Mouse (Mus musculus) 3134 (cell line): Measurements from ENCODE around the gene Enpp6.

ENCODE experiments used
- DNase-seq: peaks from one replicate; pipeline ENCODE4 v3.0.0-alpha.2; 2011; ENCODE audit warnings: low spot score; ENCODE audit not compliant: insufficient read length; ENCODE audit errors: extremely low read depth

Enpp6 gene

GRCm38 (mm10) chr8:46986386-46987140, at the start of gene Enpp6:
TSS of gene Enpp6 (plus strand) at chr8:46986887.
- DNase-seq, result no peak

DNA sequence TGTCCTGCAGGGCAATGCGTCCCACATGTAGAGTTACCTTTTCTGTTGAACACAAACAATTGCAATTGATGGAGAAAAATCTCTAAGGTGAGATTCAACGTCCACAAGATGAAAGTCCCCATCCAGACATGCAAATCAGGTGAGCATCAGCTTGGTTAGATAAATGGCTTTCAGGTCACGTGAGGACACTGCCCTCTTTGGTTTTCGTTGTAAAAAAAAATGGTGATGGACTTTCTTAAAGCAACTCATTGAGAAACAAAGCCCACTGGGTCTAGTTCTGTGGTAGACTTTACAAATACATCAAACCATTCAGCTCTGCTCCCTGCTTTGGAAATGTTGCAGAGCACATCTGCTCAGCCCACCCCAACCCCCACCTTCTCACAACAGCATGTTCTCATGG, 48.5 kb upstream of the Enpp6 start:
- DNase-seq, result no peak

DNA sequence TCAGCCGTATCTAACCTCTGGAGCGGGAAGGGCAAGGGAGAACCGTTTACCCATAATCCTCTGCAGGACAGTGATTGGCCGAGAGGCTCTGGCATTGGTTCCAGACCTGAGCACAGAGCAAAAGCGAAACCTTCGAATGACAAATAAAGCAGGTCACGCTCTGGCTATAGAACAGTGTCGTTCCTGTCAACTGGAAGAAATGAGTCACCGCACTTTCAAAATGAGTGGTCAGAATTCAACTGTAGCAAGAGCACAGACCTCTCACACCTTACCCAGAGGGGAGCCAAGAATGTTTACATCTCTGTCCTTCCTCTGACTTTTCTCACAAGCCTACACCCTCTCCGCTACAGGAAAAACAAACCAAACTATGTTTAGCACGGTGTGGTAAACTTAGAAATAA, 45.4 kb upstream of the Enpp6 start:
- DNase-seq, result peak; percentile 57

DNA sequence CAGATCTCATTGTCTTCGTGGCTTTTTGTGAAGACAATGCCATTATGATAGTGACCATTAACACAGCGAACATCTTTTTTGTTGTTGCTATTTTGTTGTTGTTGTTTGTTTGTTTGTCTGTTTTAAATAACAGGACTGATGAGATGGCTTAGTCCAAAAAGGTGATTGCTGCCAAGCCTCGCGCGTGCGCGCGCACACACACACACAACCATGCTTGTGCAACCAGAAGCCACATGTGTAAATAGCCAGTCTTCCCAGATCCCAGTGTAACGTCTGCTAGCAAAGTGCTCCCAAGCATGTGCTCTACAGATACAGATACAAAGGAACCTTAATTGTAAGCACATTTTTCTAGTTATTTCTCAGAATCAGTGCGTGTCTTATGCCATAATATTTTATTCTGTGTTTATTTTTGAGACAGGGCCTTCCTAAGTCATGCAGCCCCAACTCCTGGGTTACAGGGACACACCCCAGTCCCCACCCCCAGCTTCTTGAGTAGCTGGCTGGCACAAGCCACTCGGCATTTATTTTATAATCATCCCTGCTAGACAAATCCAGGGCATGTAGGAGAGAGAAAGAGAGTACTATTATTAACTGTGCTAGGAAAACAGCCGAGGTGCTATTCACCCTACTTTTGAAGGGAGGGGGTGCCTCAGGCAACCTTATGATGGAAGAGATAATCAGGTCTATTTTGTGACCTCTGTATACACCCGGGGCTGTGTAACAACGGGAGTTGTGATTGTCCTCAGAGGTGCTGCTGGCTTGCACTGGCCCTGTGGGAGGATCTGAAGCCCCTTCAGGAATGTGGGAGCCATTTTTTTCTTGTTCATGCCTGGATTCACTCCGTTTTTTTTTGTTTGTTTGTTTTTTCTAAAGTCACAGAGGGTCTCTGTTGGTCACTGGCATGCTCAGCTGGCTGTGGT, 44.7 kb upstream of the Enpp6 start:
- DNase-seq, result no peak

DNA sequence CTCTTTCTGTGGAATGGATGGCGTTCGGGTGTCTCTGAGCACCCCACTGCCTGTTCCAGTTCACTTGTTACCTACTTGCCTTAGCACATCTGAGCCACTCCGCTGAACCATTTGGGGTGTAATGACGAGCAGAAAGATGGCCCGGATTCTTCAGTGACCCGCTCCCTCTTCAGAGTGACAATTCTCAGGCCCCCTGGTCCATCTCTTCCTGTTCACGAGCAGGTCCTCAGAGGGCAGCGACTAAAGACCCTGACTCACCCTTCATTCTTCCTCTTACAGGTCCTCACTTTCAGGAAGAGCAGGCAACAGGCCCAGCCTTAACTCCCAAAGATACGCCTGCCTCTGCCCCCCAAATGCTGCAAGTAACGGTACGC, 44.0 kb upstream of the Enpp6 start:
- DNase-seq, result no peak

- no peak for DNase-seq
Measured at GRCm38 (mm10) chr8:46943337-46943736, 43.4 kb upstream of the Enpp6 start.

DNA sequence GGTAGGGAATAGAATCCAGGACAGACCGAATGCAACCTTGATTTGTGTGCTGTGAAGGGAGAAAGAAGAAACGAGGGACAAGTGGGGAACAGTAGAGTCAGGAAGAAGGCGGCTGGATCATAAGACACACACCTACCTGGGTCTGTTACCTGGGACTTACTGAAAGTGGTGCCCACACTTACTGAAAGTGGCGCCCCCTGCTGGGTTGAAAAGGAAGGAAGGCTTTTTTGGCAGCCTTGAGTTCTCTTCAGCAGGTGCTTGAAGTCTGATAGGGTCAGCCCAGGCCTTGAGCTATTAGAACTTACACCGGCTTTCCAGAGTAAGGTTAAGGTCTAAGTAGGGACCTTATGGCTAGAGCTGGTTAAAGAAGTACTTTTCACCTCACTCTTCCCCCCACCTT, 40.5 kb upstream of the Enpp6 start:
- DNase-seq, result no peak

- DNase-seq, result no peak
Measured at GRCm38 (mm10) chr8:46948091-46948757, 38.5 kb upstream of the Enpp6 start.

- peak; percentile 22 for DNase-seq
Measured at GRCm38 (mm10) chr8:46953472-46953871, 33.2 kb upstream of the Enpp6 start.

GRCm38 (mm10) chr8:46962630-46963427, 23.9 kb upstream of the Enpp6 start:
- DNase-seq, result no peak

DNA sequence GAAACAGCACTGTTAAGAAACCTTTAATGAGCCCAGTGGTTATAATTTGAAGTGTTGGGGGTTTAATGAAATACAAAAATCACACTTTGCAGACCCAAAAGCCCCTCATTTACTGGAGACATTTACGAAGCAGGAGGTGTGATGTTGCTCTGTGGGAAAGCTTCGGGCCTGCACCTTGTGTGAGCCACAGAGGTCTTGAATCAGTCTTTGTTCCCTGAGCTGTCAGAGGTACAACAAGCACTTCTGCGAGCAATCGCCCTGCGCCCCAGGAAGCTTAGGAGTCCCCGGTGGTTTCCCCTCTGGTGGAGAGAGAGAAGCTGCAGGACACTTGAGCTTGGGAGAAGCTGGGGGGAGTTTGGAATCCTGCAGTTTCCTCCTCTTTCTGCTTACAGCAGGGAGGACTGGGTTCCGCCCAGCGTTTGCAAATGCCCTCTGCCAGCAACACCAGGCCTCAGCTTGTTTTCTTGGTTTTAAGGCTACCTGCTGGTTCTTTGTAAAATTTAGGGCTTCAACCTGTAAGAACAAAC, 23.0 kb upstream of the Enpp6 start:
- no peak for DNase-seq

DNA sequence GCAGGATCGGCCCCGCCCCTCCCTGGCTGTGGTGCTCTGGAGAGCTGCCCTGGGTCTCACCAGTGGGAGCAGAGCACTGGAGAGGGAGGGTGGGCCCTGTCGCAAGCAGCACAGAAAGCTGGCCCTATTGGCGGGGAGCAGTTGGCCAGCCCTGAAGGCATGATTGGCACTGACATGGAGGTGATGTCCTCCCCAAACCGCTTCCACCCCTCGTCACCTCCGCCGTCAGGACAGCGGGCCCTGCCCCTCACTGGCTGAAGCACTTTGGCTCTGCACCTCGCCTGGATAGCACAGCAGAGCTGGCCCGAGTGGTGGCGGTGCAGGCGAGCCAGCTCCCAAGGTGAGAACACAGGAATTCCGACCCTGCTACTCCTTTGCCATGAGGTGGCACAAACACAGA, 20.9 kb upstream of the Enpp6 start:
- no peak for DNase-seq

GRCm38 (mm10) chr8:46968721-46969120, 18.0 kb upstream of the Enpp6 start:
- DNase-seq, result no peak

DNA sequence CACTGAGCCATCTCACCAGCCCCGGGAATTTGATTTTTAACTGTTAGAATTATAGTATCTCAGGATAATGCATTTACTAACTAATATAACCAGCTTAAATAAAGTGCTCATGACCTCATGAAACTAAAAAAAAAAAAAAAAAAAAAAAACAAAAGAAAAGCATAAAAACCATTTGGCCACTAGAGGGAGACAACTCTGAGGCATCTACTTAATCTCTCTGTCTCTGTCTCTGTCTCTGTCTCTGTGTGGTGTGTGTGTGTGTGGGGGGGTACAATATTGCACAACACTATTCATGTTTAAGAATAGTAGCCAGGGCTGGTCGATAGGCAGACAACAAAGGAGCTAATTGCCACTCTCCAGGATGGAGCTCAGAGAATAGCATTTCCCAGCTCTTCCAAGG, 17.3 kb upstream of the Enpp6 start:
- DNase-seq, result no peak

DNA sequence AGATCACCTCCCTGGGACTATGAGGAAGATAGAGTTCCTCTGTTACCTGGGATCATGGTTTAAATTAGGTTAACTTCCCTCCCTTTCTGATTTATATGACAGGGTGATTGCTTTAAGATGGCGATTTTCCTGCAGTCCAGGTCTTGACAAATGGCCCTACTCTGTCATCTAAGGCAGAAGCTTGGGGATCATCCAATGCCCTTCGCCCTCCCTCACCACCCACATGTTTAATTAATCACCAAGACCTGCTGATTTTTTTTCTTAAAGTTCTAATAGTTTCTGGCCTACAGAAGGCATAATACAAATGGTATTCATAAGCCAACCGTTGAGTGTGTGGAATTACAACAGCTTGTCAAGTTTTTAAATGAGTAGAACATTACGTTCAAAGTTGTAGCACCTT, 9.3 kb upstream of the Enpp6 start:
- no peak for DNase-seq

- DNase-seq, result no peak
Measured at GRCm38 (mm10) chr8:46982166-46982565, 4.5 kb upstream of the Enpp6 start.

- DNase-seq, result no peak
Measured at GRCm38 (mm10) chr8:46982770-46983169, 3.9 kb upstream of the Enpp6 start.

GRCm38 (mm10) chr8:46984647-46985046, 2.0 kb upstream of the Enpp6 start:
- DNase-seq, result no peak

DNA sequence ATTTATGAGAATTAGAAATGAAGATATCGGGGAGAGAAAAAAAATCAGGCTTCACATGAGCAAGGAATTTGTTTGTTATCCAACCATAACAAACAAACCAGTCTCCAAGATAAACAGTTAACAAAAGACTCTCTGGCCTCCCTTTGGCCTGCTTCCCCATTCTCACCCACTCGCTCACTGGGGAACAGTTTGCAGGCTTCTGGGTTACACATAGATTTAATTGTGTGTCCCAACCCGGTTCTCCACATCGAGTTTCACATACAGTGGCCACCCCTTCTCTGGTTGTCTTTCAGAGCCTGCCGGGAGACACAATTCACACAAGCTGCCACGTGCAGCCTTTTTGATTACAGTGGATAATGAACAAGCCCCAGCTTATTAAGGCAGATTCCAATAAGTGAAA, 1.7 kb downstream of the Enpp6 start:
- DNase-seq, result no peak

DNA sequence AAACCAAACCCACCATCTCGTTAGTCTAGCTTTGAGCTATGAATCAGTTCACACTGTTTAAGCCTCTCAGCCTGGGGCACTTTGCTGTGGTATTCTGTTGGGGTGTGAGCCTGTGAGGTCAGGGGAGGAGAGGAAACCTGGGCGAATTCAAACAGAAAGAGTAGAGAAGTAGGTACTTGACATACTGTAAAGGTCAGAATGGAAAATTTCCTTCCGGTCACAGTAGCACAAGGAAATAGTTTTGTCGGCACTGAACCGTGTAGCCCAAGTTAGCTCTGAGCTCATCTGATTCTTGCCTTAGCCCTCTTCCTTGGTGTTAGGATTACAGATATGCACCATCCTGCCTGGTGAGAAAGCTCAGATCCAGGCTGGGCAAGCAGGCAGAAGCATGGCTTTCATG, 4.4 kb downstream of the Enpp6 start:
- no peak for DNase-seq
